Mouse (Mus musculus): ENCODE measurements around the gene Mlxip. TPM values are rescaled to one million over a fixed set of nuclear protein-coding genes. Genes with fewer than 3 reads are reported as not detected.

Mlxip gene
- polyA plus RNA-seq, 1 experiment = 0.09 TPM

GRCm38 (mm10) chr5:123359431-123359830, 35.2 kb upstream of the Mlxip start:
- Histone ChIP-seq H3K27me3 (ENCODE audit: control insufficient read depth) (no peaks in the 10 kb centered on the region), H3K36me3 (ENCODE audit: control insufficient read depth) (peaks cover 97% of the 10 kb centered on the region), H3K9me3 (ENCODE audit: control insufficient read depth, low read length) (no peaks in the 10 kb centered on the region), H3K4me3 (replicated peaks) (no peak overlapping the region), H3K4me1 (ENCODE audit: control insufficient read depth) (no peaks in the 10 kb centered on the region)
- TF ChIP-seq TAL1 (IDR thresholded peaks at IDR 0.05; ENCODE audit: low read length) = no peak
- TF ChIP-seq GATA1 (IDR thresholded peaks at IDR 0.05; ENCODE audit: low read length) = no peak

- Histone ChIP-seq H3K4me1 (ENCODE audit: control insufficient read depth) (no peaks in the 10 kb centered on the region), H3K4me3 (replicated peaks) (no peak overlapping the region), H3K27me3 (ENCODE audit: control insufficient read depth) (no peaks in the 10 kb centered on the region), H3K36me3 (ENCODE audit: control insufficient read depth) (peaks cover 84% of the 10 kb centered on the region), H3K9me3 (ENCODE audit: control insufficient read depth, low read length) (no peaks in the 10 kb centered on the region)
- TF ChIP-seq TAL1 (IDR thresholded peaks at IDR 0.05; ENCODE audit: low read length) (no peak), GATA1 (IDR thresholded peaks at IDR 0.05; ENCODE audit: low read length) (no peak)
Measured at GRCm38 (mm10) chr5:123362911-123363310, 31.7 kb upstream of the Mlxip start.

- no peak for TF ChIP-seq TAL1 (IDR thresholded peaks at IDR 0.05; ENCODE audit: low read length)
- H3K36me3 ChIP-seq (ENCODE audit: control insufficient read depth) = peaks cover 82% of the 10 kb centered on the region
- H3K4me1 ChIP-seq (ENCODE audit: control insufficient read depth) = no peaks in the 10 kb centered on the region
- no peaks in the 10 kb centered on the region for H3K27me3 ChIP-seq (ENCODE audit: control insufficient read depth)
- no peaks in the 10 kb centered on the region for H3K9me3 ChIP-seq (ENCODE audit: control insufficient read depth, low read length)
- H3K4me3 ChIP-seq (replicated peaks) = no peak overlapping the region
Measured at GRCm38 (mm10) chr5:123364302-123364971, 30.2 kb upstream of the Mlxip start.

DNA sequence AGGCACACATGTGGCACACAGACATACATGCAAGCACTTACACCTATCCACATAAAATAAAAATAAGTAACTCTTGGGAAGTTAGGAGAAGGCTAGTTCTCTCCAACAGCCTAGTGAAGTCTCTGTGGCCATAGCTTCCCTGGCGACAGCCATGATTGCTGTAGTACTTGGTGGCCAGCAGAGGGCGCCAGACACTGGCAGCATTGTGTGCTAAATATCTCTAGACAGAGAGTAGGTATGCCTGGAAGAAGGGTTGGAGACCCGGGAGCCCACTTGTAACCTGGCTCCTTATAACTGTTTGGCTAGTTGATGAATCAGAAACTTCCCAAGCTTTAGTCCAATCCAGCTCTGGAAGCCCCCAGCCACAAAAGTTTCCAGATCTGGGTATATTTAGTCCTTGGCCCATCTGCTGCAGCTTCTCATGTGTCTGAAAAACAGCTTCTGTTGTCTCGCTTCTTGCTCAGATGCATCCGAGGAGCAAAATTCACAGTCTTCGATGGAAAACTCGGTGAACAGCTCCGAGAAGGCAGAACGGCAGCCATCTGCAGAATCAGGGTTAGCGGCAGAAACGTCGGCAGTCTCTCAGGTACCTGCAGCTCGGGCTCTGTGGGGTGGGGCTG, 25.6 kb upstream of the Mlxip start:
- Histone ChIP-seq H3K36me3 (ENCODE audit: control insufficient read depth) (peaks cover 78% of the 10 kb centered on the region), H3K27me3 (ENCODE audit: control insufficient read depth) (no peaks in the 10 kb centered on the region), H3K4me1 (ENCODE audit: control insufficient read depth) (no peaks in the 10 kb centered on the region), H3K9me3 (ENCODE audit: control insufficient read depth, low read length) (no peaks in the 10 kb centered on the region), H3K4me3 (replicated peaks) (no peak overlapping the region)
- no peak for TF ChIP-seq TAL1 (IDR thresholded peaks at IDR 0.05; ENCODE audit: low read length)

- H3K27me3 ChIP-seq (ENCODE audit: control insufficient read depth) = no peaks in the 10 kb centered on the region
- TF ChIP-seq GATA1 (IDR thresholded peaks at IDR 0.05; ENCODE audit: low read length) = no peak
- no peak for TF ChIP-seq TAL1 (IDR thresholded peaks at IDR 0.05; ENCODE audit: low read length)
- no peaks in the 10 kb centered on the region for H3K4me1 ChIP-seq (ENCODE audit: control insufficient read depth)
- H3K4me3 ChIP-seq (replicated peaks) = no peak overlapping the region
- H3K36me3 ChIP-seq (ENCODE audit: control insufficient read depth) = peaks cover 74% of the 10 kb centered on the region
- H3K9me3 ChIP-seq (ENCODE audit: control insufficient read depth, low read length) = no peaks in the 10 kb centered on the region
Measured at GRCm38 (mm10) chr5:123370049-123370448, 24.5 kb upstream of the Mlxip start.

DNA sequence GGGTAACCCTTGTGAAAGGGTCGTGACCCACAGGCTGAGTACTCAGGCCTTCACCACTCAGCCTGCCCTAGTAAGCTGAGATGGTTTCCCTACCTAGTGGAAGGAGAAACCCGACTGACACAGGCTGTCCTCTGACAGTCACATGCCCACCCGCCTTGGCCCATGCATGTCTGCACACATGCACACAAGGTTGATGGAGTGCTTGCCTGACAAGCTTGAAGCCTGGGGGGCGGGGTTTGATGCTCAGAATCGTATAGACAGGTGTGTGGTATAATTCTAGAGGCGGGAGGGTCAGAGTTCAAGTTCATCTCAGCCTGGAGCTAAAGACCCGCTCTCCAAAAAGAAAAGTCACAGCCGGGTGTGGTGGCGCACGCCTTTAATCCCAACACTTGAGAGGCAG, 19.3 kb upstream of the Mlxip start:
- no peaks in the 10 kb centered on the region for H3K27me3 ChIP-seq (ENCODE audit: control insufficient read depth)
- H3K9me3 ChIP-seq (ENCODE audit: control insufficient read depth, low read length) = no peaks in the 10 kb centered on the region
- TF ChIP-seq GATA1 (IDR thresholded peaks at IDR 0.05; ENCODE audit: low read length) (no peak), TAL1 (IDR thresholded peaks at IDR 0.05; ENCODE audit: low read length) (no peak)
- H3K36me3 ChIP-seq (ENCODE audit: control insufficient read depth) = peaks cover 39% of the 10 kb centered on the region
- H3K4me3 ChIP-seq (replicated peaks) = no peak overlapping the region
- H3K4me1 ChIP-seq (ENCODE audit: control insufficient read depth) = no peaks in the 10 kb centered on the region

DNA sequence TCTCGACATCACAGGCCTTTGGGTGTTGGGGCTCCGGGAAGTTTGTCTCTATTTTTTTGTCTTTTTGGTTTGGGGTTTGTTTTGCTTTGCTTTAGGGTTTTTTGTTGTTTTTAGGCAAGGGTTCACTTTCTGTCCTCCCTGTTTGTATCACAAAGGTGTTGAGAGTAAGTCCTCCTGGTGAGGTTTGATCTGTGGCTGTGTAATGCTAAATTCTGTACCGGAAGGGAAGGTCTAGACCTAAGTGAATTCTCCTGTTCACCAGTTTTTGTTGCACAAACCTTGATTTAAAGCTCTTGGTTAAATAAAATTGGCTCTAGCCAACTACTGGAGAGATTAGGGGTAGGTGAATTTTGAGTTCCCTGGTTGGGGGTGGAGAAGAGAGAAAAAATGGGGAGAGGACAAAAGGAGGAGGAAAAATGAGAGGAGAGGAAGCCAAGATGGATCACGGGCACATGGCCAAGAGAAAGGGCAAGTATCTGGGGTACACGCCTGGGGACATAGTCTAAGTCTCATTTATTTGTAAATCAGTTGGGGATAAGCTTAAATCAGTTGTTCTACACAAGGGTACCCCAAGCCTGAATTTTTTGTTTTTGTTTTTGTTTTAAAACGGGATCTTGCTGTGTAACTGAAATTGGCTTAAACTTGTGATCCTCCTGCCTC, 18.7 kb upstream of the Mlxip start:
- no peak overlapping the region for H3K4me3 ChIP-seq (replicated peaks)
- H3K27me3 ChIP-seq (ENCODE audit: control insufficient read depth) = peaks cover 1% of the 10 kb centered on the region
- no peak for TF ChIP-seq GATA1 (IDR thresholded peaks at IDR 0.05; ENCODE audit: low read length)
- no peak for TF ChIP-seq TAL1 (IDR thresholded peaks at IDR 0.05; ENCODE audit: low read length)
- no peaks in the 10 kb centered on the region for H3K4me1 ChIP-seq (ENCODE audit: control insufficient read depth)
- H3K9me3 ChIP-seq (ENCODE audit: control insufficient read depth, low read length) = no peaks in the 10 kb centered on the region
- H3K36me3 ChIP-seq (ENCODE audit: control insufficient read depth) = peaks cover 32% of the 10 kb centered on the region

DNA sequence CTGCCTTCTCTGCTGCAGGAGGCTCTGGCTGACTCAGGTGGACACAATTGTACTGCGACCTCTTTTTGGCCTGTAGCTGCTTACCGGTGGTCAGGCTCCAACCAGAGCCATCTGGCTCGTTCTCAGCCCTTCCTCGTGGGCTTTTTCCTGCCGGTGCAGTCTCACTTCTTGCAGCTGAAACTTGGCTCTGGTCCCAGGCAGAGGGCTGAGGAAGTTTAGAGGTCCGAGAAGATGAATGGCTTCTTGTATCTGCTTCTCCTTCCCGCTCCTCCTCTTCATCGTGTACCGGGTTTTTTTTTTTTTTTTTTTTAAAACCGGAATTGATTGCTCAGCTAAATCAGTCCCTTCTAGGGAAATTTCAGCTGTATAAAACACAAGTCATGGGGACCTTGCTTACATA, 18.0 kb upstream of the Mlxip start:
- TF ChIP-seq GATA1 (IDR thresholded peaks at IDR 0.05; ENCODE audit: low read length) (no peak), TAL1 (IDR thresholded peaks at IDR 0.05; ENCODE audit: low read length) (no peak)
- Histone ChIP-seq H3K4me1 (ENCODE audit: control insufficient read depth) (no peaks in the 10 kb centered on the region), H3K36me3 (ENCODE audit: control insufficient read depth) (peaks cover 26% of the 10 kb centered on the region), H3K9me3 (ENCODE audit: control insufficient read depth, low read length) (no peaks in the 10 kb centered on the region), H3K27me3 (ENCODE audit: control insufficient read depth) (peaks cover 8% of the 10 kb centered on the region), H3K4me3 (replicated peaks) (no peak overlapping the region)

DNA sequence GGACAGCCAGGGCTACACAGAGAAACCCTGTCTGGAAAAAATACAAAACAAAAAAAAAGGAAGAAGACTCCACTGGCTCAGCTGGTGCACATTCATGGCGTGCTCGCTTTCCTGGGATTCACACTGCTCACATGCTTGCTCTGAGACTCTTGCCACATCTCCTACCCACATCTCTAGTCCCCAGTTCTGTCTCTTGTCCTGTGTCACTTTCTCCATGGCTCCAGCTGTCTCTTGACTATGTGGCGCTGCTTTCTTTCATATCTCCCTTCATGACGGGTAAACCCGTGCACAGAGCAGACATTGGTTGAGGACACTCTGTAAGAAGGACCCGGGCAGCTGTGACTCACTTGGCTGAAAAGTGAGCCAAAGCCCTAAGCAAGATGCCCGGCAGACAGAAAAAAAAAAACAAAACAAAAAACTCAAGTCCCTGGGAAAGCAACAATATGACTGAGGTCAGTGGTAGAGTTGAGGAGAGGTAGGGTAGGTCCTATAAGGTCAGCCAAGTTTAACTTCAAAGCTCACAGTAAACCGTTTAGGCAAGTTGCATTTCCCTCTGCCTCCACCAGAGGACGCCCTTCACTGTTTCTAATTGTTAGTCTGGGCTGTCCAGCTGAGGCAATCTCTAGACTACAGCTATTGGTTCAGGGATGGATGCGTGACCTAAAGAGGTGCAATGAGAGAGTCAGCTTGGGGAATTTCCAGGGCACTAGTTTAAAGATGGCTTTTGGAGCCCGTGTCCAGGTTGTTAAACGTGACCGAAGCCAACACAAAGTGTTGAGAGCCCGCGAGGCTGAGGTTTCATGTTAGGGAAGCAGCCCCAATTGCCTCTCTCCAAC, 17.3 kb upstream of the Mlxip start:
- peaks cover 3% of the 10 kb centered on the region for H3K4me1 ChIP-seq (ENCODE audit: control insufficient read depth)
- peaks cover 18% of the 10 kb centered on the region for H3K36me3 ChIP-seq (ENCODE audit: control insufficient read depth)
- peaks cover 16% of the 10 kb centered on the region for H3K27me3 ChIP-seq (ENCODE audit: control insufficient read depth)
- no peaks in the 10 kb centered on the region for H3K9me3 ChIP-seq (ENCODE audit: control insufficient read depth, low read length)
- H3K4me3 ChIP-seq (replicated peaks) = no peak overlapping the region
- TF ChIP-seq GATA1 (IDR thresholded peaks at IDR 0.05; ENCODE audit: low read length) (no peak), TAL1 (IDR thresholded peaks at IDR 0.05; ENCODE audit: low read length) (no peak)

Measured in erythroblast, embryonic 14.5 days (primary cell).